Mouse (Mus musculus) kidney, postnatal 10 days (tissue): ENCODE data around the gene Unc93b1.

Experiments
- DNase-seq: peaks from one replicate; pipeline ENCODE4 v3.0.0; 2021; ENCODE audit warnings: mixed read lengths

The Unc93b1 gene

GRCm38 (mm10) chr19:3988066-3988465, 53.1 kb downstream of the Unc93b1 start:
- DNase-seq = no peak

GRCm38 (mm10) chr19:3988750-3989149, 53.8 kb downstream of the Unc93b1 start:
- DNase-seq = no peak

- no peak for DNase-seq
Observed at GRCm38 (mm10) chr19:3990804-3991203, 55.8 kb downstream of the Unc93b1 start.

GRCm38 (mm10) chr19:3991562-3991961, 56.6 kb downstream of the Unc93b1 start:
- DNase-seq = no peak

- DNase-seq = no peak
Observed at GRCm38 (mm10) chr19:3991966-3992365, 57.0 kb downstream of the Unc93b1 start.

- no peak for DNase-seq
Observed at GRCm38 (mm10) chr19:3992416-3992815, 57.4 kb downstream of the Unc93b1 start, which contains the start of gene Tbx10. TSS of gene Tbx10 (plus strand) at chr19:3992752.

GRCm38 (mm10) chr19:3994932-3995331, 59.9 kb downstream of the Unc93b1 start:
- no peak for DNase-seq

GRCm38 (mm10) chr19:3995505-3995904, 60.5 kb downstream of the Unc93b1 start:
- no peak for DNase-seq

- DNase-seq = no peak
Observed at GRCm38 (mm10) chr19:3996106-3996505, 61.1 kb downstream of the Unc93b1 start.

GRCm38 (mm10) chr19:3996747-3997146, 61.8 kb downstream of the Unc93b1 start:
- no peak for DNase-seq

- DNase-seq = no peak
Observed at GRCm38 (mm10) chr19:3997231-3997630, 62.2 kb downstream of the Unc93b1 start.

- no peak for DNase-seq
Observed at GRCm38 (mm10) chr19:3998335-3998734, 63.3 kb downstream of the Unc93b1 start.
